Mouse (Mus musculus): Measurements from ENCODE around the gene Sec31b. TPM values are rescaled to one million over a fixed set of nuclear protein-coding genes. Genes with fewer than 3 reads are reported as not detected.

Sec31b gene
- polyA plus RNA-seq, 1 experiment from 2014 or later: 0.36 TPM

- H3K9ac ChIP-seq: peak within 1 kb of the TSS; percentile 59
- peak; percentile 99 for ATAC-seq (ENCODE audit: low FRiP score)
- peak within 1 kb of the TSS; percentile 80 for H3K4me3 ChIP-seq (replicated peaks)
- H3K4me2 ChIP-seq: peak within 1 kb of the TSS; percentile 77
- H3K27me3 ChIP-seq: peaks cover 17% of the 10 kb centered on the region
- peaks cover 26% of the 10 kb centered on the region for H3K36me3 ChIP-seq (replicated peaks)
- WGBS: under 1% methylated on average over 33 of the region's 33 CpGs
- peaks cover 17% of the 10 kb centered on the region for H3K4me1 ChIP-seq
- peak within 1 kb of the TSS; percentile 62 for H3K27ac ChIP-seq
- H3K9me3 ChIP-seq: no peaks in the 10 kb centered on the region
These were observed 17.1 kb upstream of the Sec31b start, which contains the start of gene Hif1an for GRCm38 (mm10) chr19:44562652-44563206. Gene Hif1an, plus strand, starts transcription at chr19:44562850.

- H3K4me1 ChIP-seq: peaks cover 15% of the 10 kb centered on the region
- no peaks in the 10 kb centered on the region for H3K9me3 ChIP-seq
- H3K9ac ChIP-seq: peak within 1 kb of the TSS; percentile 86
- peaks cover 18% of the 10 kb centered on the region for H3K27me3 ChIP-seq
- ATAC-seq (ENCODE audit: low FRiP score): peak; percentile 93
- WGBS: under 1% methylated on average over 50 of the region's 50 CpGs
- peak within 1 kb of the TSS; percentile 89 for H3K4me3 ChIP-seq (replicated peaks)
- H3K4me2 ChIP-seq: peak within 1 kb of the TSS; percentile 87
- 0 out of 2 replicates have a peak within 1 kb of the TSS, but pooled peaks have one; percentile 19 for H3K27ac ChIP-seq
- peaks cover 30% of the 10 kb centered on the region for H3K36me3 ChIP-seq (replicated peaks)
These were observed 9.4 kb upstream of the Sec31b start, which contains the start of gene Ndufb8 for GRCm38 (mm10) chr19:44554861-44555590. Gene Ndufb8, minus strand, starts transcription at chr19:44555440.

- peaks cover 15% of the 10 kb centered on the region for H3K4me1 ChIP-seq
- H3K4me2 ChIP-seq: peak overlapping the region; percentile 87
- no peak for ATAC-seq (ENCODE audit: low FRiP score)
- H3K4me3 ChIP-seq (replicated peaks): peak overlapping the region; percentile 89
- WGBS: 5% methylated on average over 8 of the region's 8 CpGs
- peaks cover 36% of the 10 kb centered on the region for H3K36me3 ChIP-seq (replicated peaks)
- H3K9ac ChIP-seq: peak overlapping the region; percentile 86
- H3K9me3 ChIP-seq: no peaks in the 10 kb centered on the region
- no peak overlapping the region for H3K27ac ChIP-seq
- H3K27me3 ChIP-seq: peaks cover 15% of the 10 kb centered on the region
These were observed 8.8 kb upstream of the Sec31b start for GRCm38 (mm10) chr19:44554490-44554860.

- 92% methylated on average over 4 of the region's 4 CpGs for WGBS
- Histone ChIP-seq H3K27me3 (peaks cover 8% of the 10 kb centered on the region), H3K9ac (no peak overlapping the region), H3K4me3 (replicated peaks) (no peak overlapping the region), H3K4me1 (peaks cover 15% of the 10 kb centered on the region), H3K9me3 (no peaks in the 10 kb centered on the region), H3K27ac (no peak overlapping the region), H3K4me2 (no peak overlapping the region), H3K36me3 (replicated peaks) (peaks cover 47% of the 10 kb centered on the region)
- no peak for ATAC-seq (ENCODE audit: low FRiP score)
These were observed 7.6 kb upstream of the Sec31b start for GRCm38 (mm10) chr19:44553286-44553685.

GRCm38 (mm10) chr19:44552731-44553130 is 7.1 kb upstream of the Sec31b start, which contains the start of gene Gm20538:
Gene Gm20538, minus strand, starts transcription at chr19:44552831.
- no peak within 1 kb of the TSS for H3K4me2 ChIP-seq
- ATAC-seq (ENCODE audit: low FRiP score): no peak
- H3K27me3 ChIP-seq: peaks cover 4% of the 10 kb centered on the region
- H3K27ac ChIP-seq: no peak within 1 kb of the TSS
- peaks cover 15% of the 10 kb centered on the region for H3K4me1 ChIP-seq
- no peaks in the 10 kb centered on the region for H3K9me3 ChIP-seq
- 97% methylated on average over 4 of the region's 4 CpGs for WGBS
- H3K36me3 ChIP-seq (replicated peaks): peaks cover 51% of the 10 kb centered on the region
- H3K9ac ChIP-seq: no peak within 1 kb of the TSS
- H3K4me3 ChIP-seq (replicated peaks): no peak within 1 kb of the TSS

- H3K9ac ChIP-seq: no peak overlapping the region
- peaks cover 46% of the 10 kb centered on the region for H3K27me3 ChIP-seq
- no peak overlapping the region for H3K27ac ChIP-seq
- 3% methylated on average over 13 of the region's 13 CpGs for WGBS
- no peak for ATAC-seq (ENCODE audit: low FRiP score)
- H3K4me1 ChIP-seq: peaks cover 7% of the 10 kb centered on the region
- peaks cover 15% of the 10 kb centered on the region for H3K9me3 ChIP-seq
- H3K36me3 ChIP-seq (replicated peaks): peaks cover 18% of the 10 kb centered on the region
- no peak overlapping the region; the same call in 1 of the 2 replicates for H3K4me3 ChIP-seq (replicated peaks)
- H3K4me2 ChIP-seq: no peak overlapping the region
These were observed 889 bp downstream of the Sec31b start for GRCm38 (mm10) chr19:44544775-44545174.

- no peak overlapping the region for H3K4me3 ChIP-seq (replicated peaks)
- no peak for ATAC-seq (ENCODE audit: low FRiP score)
- peaks cover 7% of the 10 kb centered on the region for H3K4me1 ChIP-seq
- no peak overlapping the region for H3K9ac ChIP-seq
- peaks cover 15% of the 10 kb centered on the region for H3K9me3 ChIP-seq
- WGBS: 51% methylated on average over 10 of the region's 10 CpGs
- H3K27me3 ChIP-seq: peaks cover 46% of the 10 kb centered on the region
- no peak overlapping the region for H3K4me2 ChIP-seq
- peaks cover 14% of the 10 kb centered on the region for H3K36me3 ChIP-seq (replicated peaks)
- H3K27ac ChIP-seq: no peak overlapping the region
These were observed 1.3 kb downstream of the Sec31b start for GRCm38 (mm10) chr19:44544372-44544771.

- no peak overlapping the region for H3K9ac ChIP-seq
- no peak overlapping the region for H3K4me3 ChIP-seq (replicated peaks)
- peaks cover 15% of the 10 kb centered on the region for H3K9me3 ChIP-seq
- no peak for ATAC-seq (ENCODE audit: low FRiP score)
- peaks cover 7% of the 10 kb centered on the region for H3K4me1 ChIP-seq
- no peak overlapping the region for H3K27ac ChIP-seq
- no peaks in the 10 kb centered on the region; the same call in 1 of the 2 replicates for H3K36me3 ChIP-seq (replicated peaks)
- 92% methylated on average over 8 of the region's 8 CpGs for WGBS
- H3K4me2 ChIP-seq: no peak overlapping the region
- peaks cover 50% of the 10 kb centered on the region for H3K27me3 ChIP-seq
These were observed 2.9 kb downstream of the Sec31b start for GRCm38 (mm10) chr19:44542694-44543178.

- no peak overlapping the region for H3K9ac ChIP-seq
- peaks cover 40% of the 10 kb centered on the region for H3K27me3 ChIP-seq
- ATAC-seq (ENCODE audit: low FRiP score): no peak
- no peak overlapping the region for H3K27ac ChIP-seq
- WGBS: 87% methylated on average over 8 of the region's 8 CpGs
- peaks cover 15% of the 10 kb centered on the region for H3K9me3 ChIP-seq
- H3K4me3 ChIP-seq (replicated peaks): no peak overlapping the region
- H3K36me3 ChIP-seq (replicated peaks): no peaks in the 10 kb centered on the region
- no peaks in the 10 kb centered on the region for H3K4me1 ChIP-seq
- H3K4me2 ChIP-seq: no peak overlapping the region
These were observed 8.2 kb downstream of the Sec31b start for GRCm38 (mm10) chr19:44537416-44537815.

- Histone ChIP-seq H3K9me3 (peaks cover 5% of the 10 kb centered on the region; the same call in 1 of the 2 replicates), H3K4me3 (replicated peaks) (no peak overlapping the region), H3K9ac (no peak overlapping the region), H3K27me3 (peaks cover 59% of the 10 kb centered on the region), H3K27ac (no peak overlapping the region), H3K36me3 (replicated peaks) (no peaks in the 10 kb centered on the region), H3K4me2 (no peak overlapping the region), H3K4me1 (no peaks in the 10 kb centered on the region)
- no peak for ATAC-seq (ENCODE audit: low FRiP score)
- 23% methylated on average over 3 of the region's 3 CpGs for WGBS
These were observed 10.3 kb downstream of the Sec31b start for GRCm38 (mm10) chr19:44535376-44535775.

- Histone ChIP-seq H3K4me2 (no peak overlapping the region), H3K9me3 (no peaks in the 10 kb centered on the region), H3K9ac (no peak overlapping the region), H3K4me3 (replicated peaks) (no peak overlapping the region), H3K27ac (no peak overlapping the region), H3K36me3 (replicated peaks) (no peaks in the 10 kb centered on the region), H3K4me1 (no peaks in the 10 kb centered on the region), H3K27me3 (peaks cover 86% of the 10 kb centered on the region)
- 84% methylated on average over 6 of the region's 6 CpGs for WGBS
- no peak for ATAC-seq (ENCODE audit: low FRiP score)
These were observed 15.6 kb downstream of the Sec31b start for GRCm38 (mm10) chr19:44530018-44530417.

- 84% methylated on average over 9 of the region's 9 CpGs for WGBS
- Histone ChIP-seq H3K27me3 (peaks cover 83% of the 10 kb centered on the region), H3K4me2 (no peak overlapping the region), H3K4me1 (no peaks in the 10 kb centered on the region), H3K9me3 (no peaks in the 10 kb centered on the region), H3K36me3 (replicated peaks) (no peaks in the 10 kb centered on the region), H3K27ac (no peak overlapping the region), H3K9ac (no peak overlapping the region), H3K4me3 (replicated peaks) (no peak overlapping the region)
- ATAC-seq (ENCODE audit: low FRiP score): no peak
These were observed 20.0 kb downstream of the Sec31b start for GRCm38 (mm10) chr19:44525551-44526205.

Data from forebrain, embryonic 12.5 days (tissue).